Mouse (Mus musculus) bone marrow, adult 2 months (tissue): ENCODE measurements around the gene Majin. TPM values are rescaled to one million over a fixed set of nuclear protein-coding genes. Genes with fewer than 3 reads are reported as not detected.
A peak's percentile ranks its signal among the peaks of the same experiment; 100 is the strongest.

Experiments used
- H3K27ac ChIP-seq: fragments of 200-500 bp; 2 replicates; pipeline ENCODE4 v1.5.1; 2012; ENCODE audit warnings: low read depth, mild to moderate bottlenecking, control low read depth, inconsistent platforms, low read length; ENCODE audit not compliant: control insufficient read depth, poor library complexity, insufficient read depth
- H3K4me1 ChIP-seq: fragments of 200-500 bp; 2 replicates; pipeline ENCODE4 v1.6.1; 2011; ENCODE audit warnings: low read length; ENCODE audit not compliant: control insufficient read depth, insufficient read depth
- H3K4me3 ChIP-seq: fragments of 200-500 bp; replicated peaks from 2 replicates; pipeline ENCODE3; 2011; ENCODE audit warnings: mild to moderate bottlenecking, low read depth, low read length, control low read depth; ENCODE audit not compliant: control insufficient read depth
- CTCF ChIP-seq: fragments of 200-500 bp; IDR thresholded peaks from 2 replicates; pipeline ENCODE4 v1.5.1; 2011; ENCODE audit warnings: low read length, control low read depth; ENCODE audit not compliant: control insufficient read depth, insufficient read depth
- POLR2A ChIP-seq: fragments of 200-500 bp; IDR thresholded peaks from 2 replicates; pipeline ENCODE4 v1.6.1; 2011; ENCODE audit warnings: low read depth, mild to moderate bottlenecking, control low read depth, low read length, borderline replicate concordance; ENCODE audit not compliant: control insufficient read depth
- WGBS: fragments of 180-500 bp; shearing (Covaris S2); methylation state at CpG from one replicate; pipeline ENCODE4 v1.1.7; 2018; 5-methylcytosine and 5-hydroxymethylcytosine counted together
- polyA plus RNA-seq: library from polyadenylated mRNA; stranded (reverse); fragments of >200 nt; gene quantifications from 2 replicates; pipeline ENCODE4 v1.2.4, GENCODE M21; 2011; ENCODE audit warnings: low replicate concordance; ENCODE audit not compliant: missing spikeins, insufficient read depth, insufficient read length

Majin gene
- polyA plus RNA-seq, 1 experiment, result not detected

DNA sequence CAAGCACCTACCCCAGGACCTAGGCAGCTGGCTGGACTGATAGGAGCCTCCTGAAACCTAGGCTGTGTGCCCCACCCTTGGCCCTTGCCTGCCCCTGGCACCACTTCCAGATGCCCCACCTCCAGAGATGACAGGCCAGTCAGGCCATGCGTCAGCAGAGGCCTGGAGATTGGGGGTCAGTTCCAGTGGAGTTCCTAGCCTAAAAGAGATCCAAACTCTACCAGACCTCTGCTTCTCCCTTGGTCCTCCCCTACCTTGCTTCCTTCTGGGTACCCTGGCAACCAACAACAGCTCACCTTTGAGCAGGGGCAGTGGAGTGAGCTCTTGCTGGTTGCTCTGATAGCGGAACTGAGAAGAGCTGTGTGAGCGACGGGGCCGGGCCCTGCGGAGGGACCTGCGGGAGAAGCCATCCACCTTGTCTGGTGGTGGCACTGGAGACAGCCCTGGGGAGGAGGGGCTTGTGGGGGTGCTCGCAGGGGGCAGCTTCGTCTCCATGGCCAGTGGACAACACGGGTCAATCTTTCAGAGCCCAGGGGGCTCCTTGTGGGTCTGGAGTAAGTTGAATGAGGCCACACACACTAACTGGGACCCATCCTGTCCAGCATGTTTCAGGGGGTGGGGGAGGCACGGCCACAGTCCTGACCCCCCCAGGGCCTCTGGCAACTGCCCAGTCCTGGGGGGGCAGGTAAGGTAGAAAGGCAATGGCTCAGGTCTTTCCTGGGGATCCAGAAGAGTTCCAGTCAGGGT lies 50.3 kb downstream of the Majin start:
- 68% methylated on average over 11 of the region's 11 CpGs for WGBS
- peak overlapping the region; percentile 83 for H3K27ac ChIP-seq
- H3K4me1 ChIP-seq, result peaks cover 2% of the 10 kb centered on the region; the same call in 1 of the 2 replicates
- TF ChIP-seq CTCF (no peak), POLR2A (peak; percentile 61; the same call in 1 of the 2 replicates)
- H3K4me3 ChIP-seq, result peak overlapping the region; percentile 65

DNA sequence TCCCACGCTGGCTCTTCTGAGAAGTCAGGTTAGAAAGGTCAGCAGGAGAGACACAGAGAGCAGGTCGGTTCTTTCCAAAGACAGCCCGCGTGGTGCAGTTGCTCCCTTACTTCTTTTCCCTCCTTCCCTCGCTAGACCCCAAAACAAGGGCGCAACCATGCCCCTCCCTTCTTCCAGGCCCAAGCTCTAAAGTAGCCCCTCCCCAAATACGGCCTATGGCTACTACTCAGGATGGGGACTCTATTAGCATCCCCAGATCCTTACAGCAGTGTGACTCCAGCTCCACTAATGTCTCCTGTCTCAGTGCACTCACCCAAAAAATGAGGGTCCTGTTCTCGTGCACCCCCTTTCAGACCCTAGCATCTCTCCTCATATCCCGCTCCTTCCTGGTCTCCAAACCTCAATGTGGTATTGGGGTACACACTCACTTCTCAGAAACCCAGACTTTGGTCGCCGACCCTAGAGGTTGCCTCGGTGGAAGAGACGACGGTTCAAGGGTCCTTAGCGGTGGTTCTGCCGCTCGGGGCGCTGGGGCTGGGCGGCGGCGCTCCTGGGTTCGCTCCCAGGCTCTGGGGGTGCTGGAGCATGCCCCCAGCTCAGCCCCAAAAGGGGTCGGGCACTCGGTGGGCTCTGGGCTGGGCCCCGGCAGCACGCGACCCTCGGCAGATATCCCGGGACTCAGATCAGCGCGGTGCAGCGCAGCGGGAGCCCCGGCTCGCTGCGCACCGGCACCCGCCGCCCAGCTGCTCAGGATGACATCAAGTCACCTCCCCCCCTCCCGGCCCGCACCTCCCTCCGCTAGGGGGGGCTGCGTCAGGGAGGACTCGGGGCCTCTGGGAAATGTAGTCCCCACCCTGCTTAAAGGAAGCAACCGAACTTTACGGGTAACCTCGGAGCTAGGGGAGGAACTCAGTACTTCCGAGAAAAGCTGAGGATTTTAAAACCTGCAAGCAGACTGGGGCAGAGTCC lies 51.2 kb downstream of the Majin start, which contains the start of gene Ppp2r5b:
TSS of gene Ppp2r5b (minus strand) at position 789 of the 969 bp plus-strand sequence.
- H3K27ac ChIP-seq, result peak within 1 kb of the TSS; percentile 94
- TF ChIP-seq POLR2A, result peak; percentile 62; the same call in 1 of the 2 replicates
- peak; percentile 32; the same call in 1 of the 2 replicates for TF ChIP-seq CTCF
- H3K4me1 ChIP-seq, result peaks cover 2% of the 10 kb centered on the region; the same call in 1 of the 2 replicates
- peak within 1 kb of the TSS; percentile 82 for H3K4me3 ChIP-seq
- 11% methylated on average over 47 of the region's 48 CpGs for WGBS

DNA sequence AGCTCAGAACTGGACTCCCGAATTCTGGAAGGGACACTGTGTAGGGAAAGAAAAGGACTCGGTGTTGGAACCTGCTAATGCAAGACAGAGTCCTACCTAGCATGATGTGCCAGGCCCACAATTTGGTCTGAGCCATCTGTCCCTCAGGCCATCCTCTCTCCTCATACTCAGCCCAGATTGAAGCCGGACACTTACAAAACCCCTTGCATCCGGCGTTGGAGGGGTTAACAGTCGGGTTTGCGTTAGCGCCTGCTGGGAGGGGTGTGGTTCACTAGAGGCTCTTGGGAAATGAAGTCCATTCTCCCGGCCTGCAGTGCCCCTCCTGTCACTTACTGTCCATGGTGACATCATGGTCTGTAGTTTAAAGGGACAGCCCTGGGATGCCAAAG lies 51.9 kb downstream of the Majin start:
- TF ChIP-seq POLR2A (no peak), CTCF (no peak)
- Histone ChIP-seq H3K4me1 (peaks cover 2% of the 10 kb centered on the region; the same call in 1 of the 2 replicates), H3K27ac (peak overlapping the region; percentile 94), H3K4me3 (peak overlapping the region; percentile 82)
- WGBS, result 0% methylated on average over 9 of the region's 9 CpGs

DNA sequence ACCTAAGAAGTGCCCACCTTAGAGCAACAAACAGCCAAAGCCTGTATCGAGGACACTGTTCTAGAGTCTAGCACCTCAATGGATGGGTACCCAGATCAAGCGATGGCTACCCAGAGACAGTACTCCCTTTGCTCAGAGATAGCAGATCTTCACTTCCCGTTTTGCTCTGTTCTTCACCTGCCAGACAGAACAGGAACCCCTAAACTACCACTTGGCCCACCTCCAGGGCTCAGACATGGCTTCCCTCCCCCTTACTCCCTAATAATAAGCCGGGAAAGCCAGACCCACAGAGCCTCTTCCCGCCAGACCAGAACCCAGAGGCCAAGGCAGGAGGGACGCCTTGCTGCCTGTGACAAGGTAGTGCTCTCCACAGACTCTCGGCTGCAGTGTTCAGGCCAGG lies 52.7 kb downstream of the Majin start:
- Histone ChIP-seq H3K27ac (no peak overlapping the region), H3K4me3 (no peak overlapping the region), H3K4me1 (peaks cover 2% of the 10 kb centered on the region; the same call in 1 of the 2 replicates)
- TF ChIP-seq POLR2A (no peak), CTCF (no peak)
- 58% methylated on average over 7 of the region's 7 CpGs for WGBS

DNA sequence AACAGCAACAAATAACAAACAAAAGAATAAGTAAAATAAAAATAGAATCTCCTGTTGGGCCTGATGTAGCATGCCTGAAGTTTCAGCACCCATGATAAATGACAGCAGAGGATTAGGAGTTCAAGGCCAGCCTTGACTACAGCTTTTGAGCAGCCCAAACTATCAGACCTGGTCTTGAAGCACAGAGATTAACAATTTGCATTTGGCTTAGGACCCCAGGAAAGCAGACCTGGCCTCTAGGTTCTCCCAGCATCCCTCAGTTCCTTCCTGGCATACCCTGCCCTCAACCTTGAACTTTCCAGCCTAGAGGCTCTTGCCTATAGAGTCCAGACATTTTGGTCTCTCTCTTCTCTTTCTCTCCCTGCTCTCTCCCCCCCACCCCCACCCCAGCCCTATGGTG lies 54.6 kb downstream of the Majin start:
- H3K4me3 ChIP-seq, result no peak overlapping the region
- no peak overlapping the region for H3K27ac ChIP-seq
- peaks cover 2% of the 10 kb centered on the region; the same call in 1 of the 2 replicates for H3K4me1 ChIP-seq
- TF ChIP-seq POLR2A, result no peak
- no peak for TF ChIP-seq CTCF

DNA sequence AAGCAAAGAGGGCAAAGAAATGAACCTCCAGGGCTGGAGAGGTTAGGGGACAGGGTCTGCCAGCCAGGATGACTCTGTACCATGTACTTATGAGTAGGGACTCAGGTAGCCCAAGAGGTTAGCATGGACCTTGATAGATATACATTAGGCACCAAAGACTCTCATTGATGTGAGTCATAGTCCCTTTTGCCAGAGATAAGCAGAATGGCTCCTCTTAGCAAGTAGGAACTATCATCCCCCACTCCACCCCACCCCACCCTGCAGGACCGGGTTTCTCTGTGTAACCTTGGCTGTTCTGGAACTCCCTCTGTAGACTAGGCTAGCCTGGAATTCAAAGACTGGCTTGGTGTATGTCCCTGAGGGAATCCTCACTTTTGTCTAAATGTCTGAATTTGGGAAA lies 55.9 kb downstream of the Majin start:
- peak overlapping the region; percentile 78 for H3K27ac ChIP-seq
- 67% methylated on average over 1 of the region's 1 CpGs for WGBS
- TF ChIP-seq CTCF, result no peak
- TF ChIP-seq POLR2A, result no peak
- peaks cover 2% of the 10 kb centered on the region; the same call in 1 of the 2 replicates for H3K4me1 ChIP-seq
- no peak overlapping the region for H3K4me3 ChIP-seq

DNA sequence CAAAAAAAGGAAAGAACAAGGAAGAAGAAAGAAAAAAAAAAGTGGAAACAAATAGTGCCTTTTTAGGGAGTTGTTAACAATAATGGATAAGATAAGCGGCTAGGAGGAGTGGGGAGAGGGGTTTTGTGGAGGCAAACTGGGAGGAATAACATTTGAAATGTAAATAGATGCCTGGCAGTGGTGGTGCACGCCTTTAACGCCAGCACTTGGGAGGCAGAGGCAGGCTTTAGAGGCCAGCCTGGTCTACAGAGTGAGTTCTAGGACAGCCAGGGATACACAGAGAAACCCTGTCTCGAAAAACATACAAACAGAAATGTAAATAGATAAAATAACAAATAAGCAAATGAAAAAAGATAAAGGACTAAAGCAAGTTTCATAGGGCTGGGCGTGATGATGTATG lies 56.5 kb downstream of the Majin start:
- TF ChIP-seq CTCF (no peak), POLR2A (no peak)
- 51% methylated on average over 5 of the region's 5 CpGs for WGBS
- H3K27ac ChIP-seq, result peak overlapping the region; percentile 69
- H3K4me3 ChIP-seq, result peak overlapping the region; percentile 24
- peaks cover 2% of the 10 kb centered on the region; the same call in 1 of the 2 replicates for H3K4me1 ChIP-seq
